Comparison of ENCODE assay signal across 36 mouse cellular contexts in the genomic region with DNA sequence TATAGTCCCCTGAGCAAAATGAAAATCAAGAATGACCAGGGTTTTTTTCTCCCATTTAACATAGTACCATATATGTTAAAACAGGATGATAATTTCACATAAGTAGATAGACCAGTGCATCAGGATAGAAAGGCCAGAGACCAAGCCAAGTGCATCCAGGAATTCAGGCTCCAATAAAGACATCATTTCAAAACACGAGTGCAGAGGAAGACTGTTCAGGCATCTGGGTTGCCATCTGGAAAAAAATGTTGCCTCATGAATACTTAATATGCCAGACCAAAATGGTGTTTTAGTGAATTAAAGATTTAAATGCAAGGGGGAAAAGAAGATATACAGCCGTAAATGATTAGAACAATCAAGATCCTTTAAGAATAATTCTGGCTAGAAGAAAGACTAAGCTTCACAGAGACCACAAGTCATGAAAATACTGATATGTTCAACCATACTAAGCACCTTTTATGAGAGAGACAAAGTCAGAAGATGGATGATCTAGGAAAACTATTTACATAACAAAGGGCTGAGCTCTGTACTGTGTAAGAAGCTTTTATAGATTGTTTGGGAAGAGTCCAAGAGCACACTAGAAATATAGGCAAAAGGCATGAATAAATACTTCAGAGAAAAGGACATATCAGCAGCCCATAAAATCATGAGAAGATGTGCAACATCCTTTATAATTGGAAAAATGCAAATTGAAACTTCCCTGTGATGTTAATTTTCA. TPM values are rescaled to one million over a fixed set of nuclear protein-coding genes. Genes with fewer than 3 reads are reported as not detected.
DNase-seq lines count a peak whose midpoint lies in the region; ATAC-seq and TF ChIP-seq lines count a peak whose summit lies in the region.
"Had no signal": no experiment of that assay in that cellular context is flagged by ENCODE, and none has a peak within 500 bp of the region (broad histone marks: within the 10 kb centered on the region; RNA-seq: fewer than 3 reads in every experiment).

No protein-coding gene starts in this region.

- H3K36me3 ChIP-seq in hindbrain, embryonic 14.5 days (replicated peaks; ENCODE audit: control insufficient read depth, insufficient read depth): no peaks in the 10 kb centered on the region
- no peaks in the 10 kb centered on the region for H3K36me3 ChIP-seq in hindbrain, embryonic 16.5 days (ENCODE audit: control insufficient read depth, insufficient read depth, low read length)
- H3K36me3 ChIP-seq in neural tube, embryonic 14.5 days (ENCODE audit: control insufficient read depth, insufficient read depth, low read length): no peaks in the 10 kb centered on the region
- H3K36me3 ChIP-seq: limb, embryonic 13.5 days; lung, embryonic 15.5 days; midbrain, embryonic 12.5 days; stomach, embryonic 15.5 days had no signal

- peak; percentile 51; the same call in 1 of the 2 replicates for ATAC-seq in hindbrain, embryonic 14.5 days (ENCODE audit: low FRiP score)
- no peak for ATAC-seq in hindbrain, embryonic 16.5 days
- peak; percentile 58; the same call in 1 of the 2 replicates for ATAC-seq in neural tube, embryonic 14.5 days (ENCODE audit: low read depth)
- ATAC-seq: forebrain, embryonic 14.5 days; inflammation-experienced regulatory T-cells, adult 6 months had no signal

- 28% methylated on average over 2 of the region's 2 CpGs for WGBS in hindbrain, embryonic 14.5 days
- 34% methylated on average over 2 of the region's 2 CpGs for WGBS in hindbrain, embryonic 16.5 days
- WGBS in neural tube, embryonic 14.5 days: 25% methylated on average over 2 of the region's 2 CpGs

- H3K4me1 ChIP-seq in hindbrain, embryonic 14.5 days (replicated peaks; ENCODE audit: control insufficient read depth, insufficient read depth, low read length): no peaks in the 10 kb centered on the region
- no peaks in the 10 kb centered on the region for H3K4me1 ChIP-seq in hindbrain, embryonic 16.5 days (ENCODE audit: control insufficient read depth, insufficient read depth, low read depth, low read length)
- no peaks in the 10 kb centered on the region for H3K4me1 ChIP-seq in neural tube, embryonic 14.5 days (ENCODE audit: control insufficient read depth, insufficient read depth, low read length)
- H3K4me1 ChIP-seq: limb, embryonic 13.5 days; lung, embryonic 15.5 days; midbrain, embryonic 12.5 days; stomach, embryonic 15.5 days had no signal

- no peak overlapping the region for H3K9ac ChIP-seq in hindbrain, embryonic 14.5 days
- no peak overlapping the region for H3K9ac ChIP-seq in hindbrain, embryonic 16.5 days (ENCODE audit: low read depth, low read length)
- no peak overlapping the region for H3K9ac ChIP-seq in neural tube, embryonic 14.5 days (replicated peaks; ENCODE audit: low read depth, low read length)
- H3K9ac ChIP-seq: limb, embryonic 13.5 days; lung, embryonic 15.5 days; midbrain, embryonic 12.5 days; stomach, embryonic 15.5 days had no signal

- no peaks in the 10 kb centered on the region for H3K9me3 ChIP-seq in hindbrain, embryonic 14.5 days (ENCODE audit: control insufficient read depth, low read length)
- no peaks in the 10 kb centered on the region for H3K9me3 ChIP-seq in hindbrain, embryonic 16.5 days (ENCODE audit: control insufficient read depth, low read length)
- no peaks in the 10 kb centered on the region for H3K9me3 ChIP-seq in neural tube, embryonic 14.5 days (ENCODE audit: control insufficient read depth, low read length)
- H3K9me3 ChIP-seq: limb, embryonic 13.5 days; lung, embryonic 15.5 days; midbrain, embryonic 12.5 days; stomach, embryonic 15.5 days had no signal

- H3K4me3 ChIP-seq in hindbrain, embryonic 14.5 days (replicated peaks; ENCODE audit: low read length): no peak overlapping the region
- no peak overlapping the region for H3K4me3 ChIP-seq in hindbrain, embryonic 16.5 days (ENCODE audit: low read length)
- H3K4me3 ChIP-seq in neural tube, embryonic 14.5 days (ENCODE audit: low read depth, low read length): no peak overlapping the region
- H3K4me3 ChIP-seq: limb, embryonic 13.5 days; lung, embryonic 15.5 days; midbrain, embryonic 12.5 days; myocyte; stomach, embryonic 15.5 days had no signal

- DNase-seq in hindbrain, embryonic 14.5 days (ENCODE audit: low spot score): no peak
- DNase-seq in layer of hippocampus, adult 9-11 months: peak; percentile 6
- no peak for DNase-seq in layer of hippocampus, postnatal 10 days (ENCODE audit: low spot score in 2 of 2)
- DNase-seq in brain, embryonic 14.5 days (ENCODE audit: low read depth): peak; percentile 15
- DNase-seq: adrenal gland, postnatal 25 days; B cell, adult 2 months; cerebellum, adult 2 months; cerebellum, postnatal 14 days; gastrocnemius, postnatal 25 days; heart, adult 18-20 months; heart, postnatal 36 days; kidney, adult 11 months; kidney, postnatal 14 days; right cerebral cortex, postnatal 25 days had no signal

- no peak overlapping the region for H3K4me2 ChIP-seq in hindbrain, embryonic 14.5 days (replicated peaks)
- no peak overlapping the region for H3K4me2 ChIP-seq in hindbrain, embryonic 16.5 days (ENCODE audit: low read length)
- no peak overlapping the region for H3K4me2 ChIP-seq in neural tube, embryonic 14.5 days (ENCODE audit: low read depth, low read length)
- H3K4me2 ChIP-seq: heart, embryonic 11.5 days; limb, embryonic 13.5 days; liver, embryonic 11.5 days; lung, embryonic 15.5 days; midbrain, embryonic 12.5 days; stomach, embryonic 15.5 days had no signal

- H3K27ac ChIP-seq in hindbrain, embryonic 14.5 days: no peak overlapping the region
- H3K27ac ChIP-seq in hindbrain, embryonic 16.5 days (ENCODE audit: low read depth, low read length): no peak overlapping the region
- H3K27ac ChIP-seq in neural tube, embryonic 14.5 days (ENCODE audit: low read depth, low read length): no peak overlapping the region
- H3K27ac ChIP-seq: limb, embryonic 13.5 days; lung, embryonic 15.5 days; midbrain, embryonic 12.5 days; stomach, embryonic 15.5 days had no signal

- no peak for TF ChIP-seq CTCF in brain, embryonic 14.5 days (IDR thresholded peaks at IDR 0.05; ENCODE audit: borderline replicate concordance, extremely low read depth, insufficient read depth, insufficient read length)

- H3K27me3 ChIP-seq in hindbrain, embryonic 14.5 days (ENCODE audit: control insufficient read depth, insufficient read depth, low read length): no peaks in the 10 kb centered on the region
- H3K27me3 ChIP-seq in hindbrain, embryonic 16.5 days (replicated peaks; ENCODE audit: control insufficient read depth, insufficient read depth, low read length): no peaks in the 10 kb centered on the region
- no peaks in the 10 kb centered on the region for H3K27me3 ChIP-seq in neural tube, embryonic 14.5 days (ENCODE audit: control insufficient read depth, insufficient read depth, low read length)
- H3K27me3 ChIP-seq: limb, embryonic 13.5 days; lung, embryonic 15.5 days; midbrain, embryonic 12.5 days; stomach, embryonic 15.5 days had no signal

- TF ChIP-seq POLR2A in brain, embryonic 14.5 days (IDR thresholded peaks at IDR 0.05; ENCODE audit: borderline replicate concordance, extremely low read depth, insufficient read depth, insufficient read length, poor library complexity, severe bottlenecking): no peak

RNA-seq across cellular contexts. Expression of gene Apcs, which starts 47.6 kb away (rescaled TPM):
- not detected in 2 replicates for polyA plus RNA-seq in hindbrain, embryonic 14.5 days (2014; fragmentation: Nextera tagmentation; extraction: Ambion mirVana)
- polyA plus RNA-seq in hindbrain, embryonic 16.5 days (2015; fragmentation: Nextera tagmentation; extraction: Ambion mirVana): not detected in 2 replicates
- not detected for total RNA-seq in layer of hippocampus, postnatal 10 days (2021)
- not detected in 2 replicates for polyA plus RNA-seq in brain, embryonic 14.5 days (2012; rRNA removed)
- polyA plus RNA-seq in neural tube, embryonic 14.5 days (2014; fragmentation: Nextera tagmentation; extraction: Ambion mirVana): not detected in 2 replicates
- total RNA-seq: adrenal gland, adult 18-20 months; adrenal gland, postnatal 25 days; gastrocnemius, adult 18-20 months; gastrocnemius, postnatal 25 days; heart, adult 18-20 months; heart, postnatal 36 days; layer of hippocampus, adult 18-20 months; left cerebral cortex, adult 8-10 months; left cerebral cortex, postnatal 36 days; megakaryocyte progenitor cell, adult 5-6 weeks; midbrain, postnatal 0 days had no signal
- polyA plus RNA-seq: cerebellum, adult 2 months; cortical plate, adult 2 months; embryonic facial prominence, embryonic 11.5 days; forebrain, embryonic 14.5 days; frontal cortex, adult 2 months; heart, embryonic 16.5 days; inflammation-experienced regulatory T-cells, adult 6 months; limb, embryonic 13.5 days; midbrain, embryonic 12.5 days; midbrain, postnatal 0 days had no signal

Comparison
In these comparisons a context has a peak if more than half of its experiments do, and no peak if none do; other contexts are left out.
1. DNase-seq: peak in layer of hippocampus, adult 9-11 months (single experiment) and brain, embryonic 14.5 days (single experiment); none in hindbrain, embryonic 14.5 days (single experiment) and layer of hippocampus, postnatal 10 days (0 of 2).